Mouse (Mus musculus) urinary bladder, postnatal 4 days (tissue): ENCODE data around the gene Add3.

ENCODE experiments used
- DNase-seq, 2 experiments: peaks; one replicate each; pipeline ENCODE4 v3.0.0; 2021 to 2022; ENCODE audit warnings: low spot score in 2 of 2

Gene Add3

GRCm38 (mm10) chr19:53140044-53140803 lies at the start of gene Add3:
Gene Add3 (plus strand): TSS chr19:53140443.
- peak in 1 of 2 experiments; percentile 52 for DNase-seq

- DNase-seq = no peak
Observed at GRCm38 (mm10) chr19:53090677-53091076, 49.6 kb upstream of the Add3 start.

GRCm38 (mm10) chr19:53092251-53092650 lies 48.0 kb upstream of the Add3 start:
- DNase-seq = no peak

- DNase-seq = no peak
Observed at GRCm38 (mm10) chr19:53093294-53093693, 46.9 kb upstream of the Add3 start.

GRCm38 (mm10) chr19:53094684-53095083 lies 45.6 kb upstream of the Add3 start:
- no peak for DNase-seq

- no peak for DNase-seq
Observed at GRCm38 (mm10) chr19:53101374-53102300, 38.6 kb upstream of the Add3 start.

GRCm38 (mm10) chr19:53105374-53106090 lies 34.7 kb upstream of the Add3 start:
- DNase-seq = peak; percentile 67 to 83

GRCm38 (mm10) chr19:53106952-53107351 lies 33.3 kb upstream of the Add3 start:
- no peak for DNase-seq

- DNase-seq = no peak
Observed at GRCm38 (mm10) chr19:53107361-53108247, 32.6 kb upstream of the Add3 start.

- DNase-seq = peak in 1 of 2 experiments; percentile 31
Observed at GRCm38 (mm10) chr19:53111996-53112590, 28.1 kb upstream of the Add3 start.

GRCm38 (mm10) chr19:53119255-53119795 lies 20.9 kb upstream of the Add3 start:
- DNase-seq = no peak

GRCm38 (mm10) chr19:53120483-53120882 lies 19.8 kb upstream of the Add3 start:
- no peak for DNase-seq

GRCm38 (mm10) chr19:53122641-53123241 lies 17.5 kb upstream of the Add3 start:
- DNase-seq = no peak

- no peak for DNase-seq
Observed at GRCm38 (mm10) chr19:53123301-53123700, 16.9 kb upstream of the Add3 start.

- no peak for DNase-seq
Observed at GRCm38 (mm10) chr19:53125679-53126078, 14.6 kb upstream of the Add3 start.

- no peak for DNase-seq
Observed at GRCm38 (mm10) chr19:53126546-53126945, 13.7 kb upstream of the Add3 start.

GRCm38 (mm10) chr19:53127320-53128291 lies 12.6 kb upstream of the Add3 start:
- no peak for DNase-seq

GRCm38 (mm10) chr19:53128494-53129337 lies 11.5 kb upstream of the Add3 start:
- DNase-seq = no peak
